Mouse (Mus musculus) CD4-positive, CD25-positive, alpha-beta regulatory T cell, adult 2 months (primary cell): ENCODE measurements at regions not wholly inside any gene's neighbourhood (a gene's known extent, or its start where the extent isn't known, plus 50 kb on each side); places are given as distances from the start of the nearest gene placed in this dataset.
A peak's percentile ranks its signal among the peaks of the same experiment; 100 is the strongest.

Experiments used
- DNase-seq: peaks from one replicate; pipeline ENCODE4 v3.0.0-alpha.2; 2012; ENCODE audit warnings: low read depth, low spot score

- no peak for DNase-seq
Measured at GRCm38 (mm10) chr1:43247609-43248008, 50.8 kb upstream of the Fhl2 start.

DNA sequence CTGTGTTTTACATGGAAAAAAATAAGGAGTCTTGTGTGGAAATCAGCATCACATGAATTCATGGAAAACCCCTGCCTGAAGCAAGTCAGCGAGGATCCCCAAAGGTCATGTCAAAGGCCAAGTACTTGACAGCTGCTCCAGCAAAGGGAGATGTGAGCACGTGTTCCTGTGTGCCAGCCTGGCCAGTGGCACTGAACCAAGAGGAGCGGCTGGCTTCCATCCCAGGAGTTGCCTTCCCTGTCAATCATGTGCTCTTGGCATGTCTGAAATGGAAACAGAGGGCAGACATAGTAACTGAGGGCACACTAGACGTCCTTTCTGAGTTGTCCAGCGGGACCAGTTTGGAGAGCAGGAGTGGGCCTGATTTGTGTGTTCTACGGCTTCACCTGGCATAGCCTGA lies 53.5 kb upstream of the Fhl2 start:
- DNase-seq = no peak

- DNase-seq = no peak
Measured at GRCm38 (mm10) chr1:43251356-43251755, 54.6 kb upstream of the Fhl2 start.

DNA sequence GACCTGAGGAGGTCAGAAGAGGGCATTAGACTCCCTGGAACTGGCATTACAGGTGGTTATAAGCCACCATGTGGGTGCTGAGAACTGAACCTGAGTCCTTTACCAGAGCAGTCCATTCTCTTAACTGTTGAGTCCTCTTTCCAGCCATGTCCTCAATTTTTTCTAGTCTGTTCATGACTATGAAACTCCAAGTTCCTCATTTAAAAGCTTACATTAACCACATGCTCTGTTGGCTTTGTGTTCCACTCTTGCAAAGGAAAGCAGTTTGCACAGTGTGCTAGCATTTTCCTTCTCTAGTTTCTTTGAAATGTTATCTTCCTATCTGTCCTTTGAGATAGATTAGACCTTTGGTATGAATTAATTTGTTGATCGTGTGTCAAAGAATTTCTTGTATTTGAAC lies 57.3 kb upstream of the Fhl2 start:
- DNase-seq = no peak

- DNase-seq = no peak
Measured at GRCm38 (mm10) chr1:43256078-43256477, 59.3 kb upstream of the Fhl2 start.

DNA sequence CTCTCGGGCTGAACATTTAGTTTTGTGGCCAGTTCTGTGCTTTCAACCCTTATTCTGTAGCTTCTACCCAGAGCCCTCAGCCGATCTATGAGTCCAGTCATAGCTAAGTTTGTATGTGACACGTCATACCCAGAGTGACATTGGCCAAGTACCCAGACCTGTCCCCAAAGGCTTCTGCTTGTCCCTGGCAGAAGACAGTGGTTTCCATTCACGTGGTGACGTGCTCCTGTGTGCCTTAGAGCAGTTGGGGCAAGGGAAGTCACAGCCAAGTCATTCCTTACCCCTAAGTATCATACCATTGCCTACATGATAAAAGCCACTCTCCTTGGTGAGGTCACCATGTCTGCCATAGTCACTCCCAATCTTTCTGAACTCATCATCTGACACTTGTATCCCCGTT lies 61.1 kb upstream of the Fhl2 start:
- no peak for DNase-seq

DNA sequence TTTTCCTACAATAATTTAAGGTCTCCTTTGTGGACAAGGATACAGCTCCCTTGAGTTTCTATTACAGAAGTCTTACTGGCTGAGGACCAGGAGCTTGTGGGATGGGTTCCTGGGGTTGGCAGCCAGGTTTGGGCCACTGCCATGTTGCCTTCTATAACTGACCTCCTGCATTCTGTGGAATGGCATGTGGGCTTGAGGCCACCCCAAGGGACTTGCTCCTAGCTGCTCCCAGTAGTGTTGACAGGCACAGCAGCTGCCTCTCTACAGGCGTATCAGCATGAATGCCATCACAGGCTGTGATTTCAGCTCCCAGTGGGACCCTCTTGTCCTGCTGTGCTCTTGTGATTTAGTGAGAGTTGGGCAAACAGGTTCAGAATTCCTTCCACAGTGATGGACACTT lies 63.1 kb upstream of the Fhl2 start:
- no peak for DNase-seq

DNA sequence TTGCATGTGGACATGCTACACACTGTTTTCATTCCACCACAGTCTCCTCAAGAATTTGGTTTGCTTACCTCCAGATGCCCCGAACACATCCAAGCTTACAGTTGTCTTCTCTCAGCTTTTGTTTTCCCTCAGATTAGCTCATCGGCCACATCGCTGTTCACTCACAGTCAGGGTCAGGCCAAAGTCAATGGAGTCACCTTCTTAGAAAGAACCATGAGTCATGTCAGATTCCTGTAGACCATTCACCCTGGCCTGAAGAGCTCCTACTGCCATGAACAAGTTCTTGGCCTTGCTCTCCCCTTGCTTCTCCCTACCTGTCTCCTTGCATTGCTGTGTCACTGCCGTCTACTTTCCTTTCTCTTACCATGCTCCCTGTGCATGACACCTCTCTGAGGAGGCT lies 63.7 kb upstream of the Fhl2 start:
- DNase-seq = no peak

DNA sequence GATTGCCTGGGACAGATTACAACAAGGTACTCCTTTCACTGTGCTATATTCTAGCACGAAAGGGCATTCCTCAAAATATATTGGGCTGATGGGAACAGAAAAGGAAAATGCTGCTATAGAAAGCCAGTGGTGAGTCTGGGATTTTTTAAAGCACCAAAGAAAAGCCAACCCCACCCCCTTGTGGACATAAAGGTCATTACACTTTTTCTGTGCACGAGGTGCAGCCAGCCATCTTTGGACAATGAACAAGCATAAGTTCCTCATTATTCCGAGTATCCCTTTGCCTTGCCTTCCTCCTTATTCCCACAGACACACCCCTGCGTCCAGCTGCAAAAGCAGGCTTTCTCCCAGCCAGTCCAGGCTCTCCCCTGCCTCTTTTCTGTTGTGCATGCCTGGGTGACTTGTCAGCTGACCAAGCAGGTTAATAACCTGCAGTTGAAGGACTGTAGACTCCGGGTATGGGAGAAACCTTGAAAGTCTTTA lies 67.7 kb upstream of the Fhl2 start:
- peak; percentile 77 for DNase-seq

GRCm38 (mm10) chr1:43265699-43266455 lies 69.1 kb upstream of the Fhl2 start:
- DNase-seq = no peak

DNA sequence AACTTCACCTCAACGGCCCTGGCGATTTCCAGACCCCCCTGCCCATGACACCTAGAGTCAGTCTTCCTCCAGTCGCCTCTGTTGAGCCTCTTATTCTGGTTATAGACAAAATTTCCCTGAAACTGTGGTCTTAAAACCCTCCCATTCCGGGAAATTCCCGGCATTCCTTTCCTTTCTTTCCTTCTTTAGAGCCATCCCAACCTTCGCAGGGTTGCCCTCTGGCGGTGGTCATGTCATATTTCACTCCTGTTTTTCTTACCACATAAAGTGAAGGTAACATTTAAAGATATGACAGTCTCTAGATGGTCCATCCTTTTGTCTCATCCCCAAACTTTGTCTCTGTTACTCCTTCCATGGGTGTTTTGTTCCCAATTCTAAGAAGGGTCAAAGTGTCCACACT lies 72.9 kb upstream of the Fhl2 start:
- DNase-seq = peak; percentile 13

- DNase-seq = no peak
Measured at GRCm38 (mm10) chr1:43273236-43273868, 76.6 kb upstream of the Fhl2 start.

GRCm38 (mm10) chr1:43291736-43292135 lies 95.0 kb upstream of the Fhl2 start:
- DNase-seq = no peak

GRCm38 (mm10) chr1:43292561-43292960 lies 95.8 kb upstream of the Fhl2 start:
- DNase-seq = no peak

GRCm38 (mm10) chr1:43294221-43295012 lies 97.6 kb upstream of the Fhl2 start:
- no peak for DNase-seq

GRCm38 (mm10) chr1:43297579-43297978 lies 100.8 kb upstream of the Fhl2 start:
- DNase-seq = no peak

GRCm38 (mm10) chr1:43298746-43299145 lies 102.0 kb upstream of the Fhl2 start:
- DNase-seq = no peak

- DNase-seq = peak; percentile 81
Measured at GRCm38 (mm10) chr1:43299490-43300302, 102.9 kb upstream of the Fhl2 start.

GRCm38 (mm10) chr1:43300676-43301075 lies 103.9 kb upstream of the Fhl2 start:
- no peak for DNase-seq

- DNase-seq = no peak
Measured at GRCm38 (mm10) chr1:43301866-43302571, 105.2 kb upstream of the Fhl2 start.

DNA sequence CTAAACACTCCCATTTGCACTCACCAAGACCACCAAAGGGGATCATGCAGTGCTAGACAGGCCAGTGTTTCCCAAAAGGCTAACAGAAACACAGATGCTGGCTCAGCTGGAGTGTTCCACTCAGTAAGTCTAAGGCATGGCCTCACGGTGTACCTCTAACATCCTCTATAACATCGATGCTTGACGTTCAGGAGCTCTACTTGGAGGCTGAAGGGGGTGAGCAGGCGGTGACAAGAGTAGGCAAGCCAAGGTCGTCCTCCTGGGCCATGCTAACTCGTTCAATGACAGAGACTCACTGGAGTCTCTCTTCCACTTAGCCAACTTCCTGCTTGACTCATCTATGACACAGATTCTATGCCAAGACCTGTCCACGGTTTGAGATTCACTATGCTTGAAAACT lies 105.9 kb upstream of the Fhl2 start:
- no peak for DNase-seq
